Mouse (Mus musculus) limb, embryonic 10.5 days (tissue): Measurements from ENCODE around the gene Eomes. TPM values are rescaled to one million over a fixed set of nuclear protein-coding genes. Genes with fewer than 3 reads are reported as not detected.
A peak's percentile ranks its signal among the peaks of the same experiment; 100 is the strongest.

Experiments
- DNase-seq: peaks from one replicate; pipeline ENCODE4 v3.0.0-alpha.2; 2017; ENCODE audit warnings: low spot score
- H3K27ac ChIP-seq: fragments of 300-500 bp; sonication (generic); 2 replicates; pipeline ENCODE4 v1.5.1; 2016; ENCODE audit warnings: mild to moderate bottlenecking
- H3K27me3 ChIP-seq: fragments of 300-500 bp; sonication (generic); 2 replicates; pipeline ENCODE4 v1.6.1; 2016; ENCODE audit warnings: low read depth, mild to moderate bottlenecking; ENCODE audit not compliant: poor library complexity, severe bottlenecking
- H3K36me3 ChIP-seq: fragments of 300-500 bp; sonication (generic); 2 replicates; pipeline ENCODE4 v1.6.1; 2016; ENCODE audit warnings: mild to moderate bottlenecking, moderate library complexity
- H3K4me1 ChIP-seq: fragments of 300-500 bp; sonication (generic); 2 replicates; pipeline ENCODE4 v1.6.1; 2016
- H3K4me3 ChIP-seq: fragments of 300-500 bp; sonication (generic); 2 replicates; pipeline ENCODE4 v1.5.1; 2016; ENCODE audit warnings: mild to moderate bottlenecking, moderate library complexity
- H3K9me3 ChIP-seq: fragments of 300-500 bp; sonication (generic); replicated peaks from 2 replicates; pipeline ENCODE4 v1.6.1; 2016; ENCODE audit warnings: mild to moderate bottlenecking
- WGBS: fragments of 180-500 bp; shearing (Covaris S2); methylation state at CpG from one replicate; pipeline ENCODE4 v1.1.7; 2016; 5-methylcytosine and 5-hydroxymethylcytosine counted together
- polyA plus RNA-seq: library from polyadenylated mRNA; unstranded; fragments of >200 nt; fragmentation: Nextera tagmentation; extraction: Ambion mirVana; gene quantifications from 2 replicates; pipeline ENCODE4 v1.2.1, GENCODE M21; 2016

Gene Eomes
- 0.05 TPM in 1 of 2 replicates, not detected in the other for polyA plus RNA-seq

DNA sequence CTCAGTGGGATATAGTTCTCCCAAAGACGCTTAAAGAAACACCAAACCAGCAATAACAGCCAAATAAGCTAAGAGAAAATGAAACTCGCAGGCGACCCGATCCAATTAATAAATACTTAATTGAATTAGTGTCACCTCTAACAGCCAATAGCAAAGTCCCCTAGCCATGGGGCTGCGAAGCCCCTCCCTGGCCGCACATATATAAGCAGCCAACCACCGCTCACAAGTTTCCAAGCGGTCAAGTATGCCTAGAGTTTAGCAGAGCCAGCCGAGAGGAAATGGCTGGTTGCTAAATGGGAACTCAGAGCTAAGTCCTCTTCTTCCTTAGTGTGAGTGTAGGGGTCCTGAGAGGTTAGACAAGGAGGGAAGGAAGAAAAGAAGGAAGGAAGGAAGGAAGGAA lies at the start of gene Eomes:
Gene Eomes (plus strand): TSS at position 252 of the 400 bp plus-strand sequence.
- WGBS: 1% methylated on average over 9 of the region's 9 CpGs
- H3K9me3 ChIP-seq: no peaks in the 10 kb centered on the region
- H3K27ac ChIP-seq: peak within 1 kb of the TSS; percentile 30; the same call in 1 of the 2 replicates
- no peak for DNase-seq
- peaks cover 34% of the 10 kb centered on the region for H3K4me1 ChIP-seq
- H3K36me3 ChIP-seq: no peaks in the 10 kb centered on the region
- peak within 1 kb of the TSS; percentile 47 for H3K4me3 ChIP-seq
- peaks cover 97% of the 10 kb centered on the region for H3K27me3 ChIP-seq

DNA sequence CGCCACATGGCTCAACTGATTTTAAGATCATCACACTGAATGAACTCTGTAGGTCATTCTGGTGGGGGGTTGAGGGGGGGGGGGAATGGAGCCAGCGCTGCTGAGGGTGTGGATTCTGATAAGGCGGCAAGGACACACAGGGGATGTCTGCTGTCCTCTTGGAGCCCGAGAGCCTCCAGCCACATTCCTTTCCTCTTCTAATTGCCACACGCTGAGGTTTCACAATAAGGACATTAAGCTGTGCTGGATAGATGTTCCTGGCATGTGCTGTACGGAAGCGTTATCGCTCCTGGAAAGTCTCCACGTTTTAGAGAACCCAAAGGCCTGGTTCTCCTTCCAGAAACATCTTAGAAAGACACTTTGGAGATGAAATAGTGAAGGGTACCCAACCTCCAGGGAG lies 33.2 kb upstream of the Eomes start:
- Histone ChIP-seq H3K4me3 (no peak overlapping the region), H3K36me3 (no peaks in the 10 kb centered on the region), H3K27ac (no peak overlapping the region), H3K4me1 (no peaks in the 10 kb centered on the region), H3K9me3 (no peaks in the 10 kb centered on the region), H3K27me3 (no peaks in the 10 kb centered on the region)
- 47% methylated on average over 9 of the region's 9 CpGs for WGBS
- DNase-seq: no peak

DNA sequence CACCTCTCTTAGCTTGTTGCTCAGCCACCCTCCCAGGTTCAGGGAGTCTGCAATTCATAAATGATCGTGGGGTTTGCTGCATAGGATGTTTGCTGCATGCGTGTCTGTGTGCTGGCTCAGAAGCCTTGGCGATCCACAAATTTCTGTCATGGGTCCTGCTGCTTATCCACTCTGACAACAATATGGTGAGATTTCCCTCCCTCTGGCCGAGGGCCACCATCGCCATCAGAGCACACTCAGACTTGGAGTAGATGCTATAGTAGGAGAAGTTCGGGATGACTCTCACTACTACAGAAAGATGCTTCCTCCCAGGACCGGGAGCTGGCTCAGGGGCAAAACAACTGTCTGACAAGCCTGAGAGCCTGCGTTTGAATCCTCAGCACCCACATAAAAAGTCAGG lies 28.7 kb upstream of the Eomes start:
- Histone ChIP-seq H3K4me3 (no peak overlapping the region), H3K36me3 (no peaks in the 10 kb centered on the region), H3K27me3 (no peaks in the 10 kb centered on the region), H3K27ac (no peak overlapping the region), H3K4me1 (no peaks in the 10 kb centered on the region), H3K9me3 (no peaks in the 10 kb centered on the region)
- no peak for DNase-seq
- 85% methylated on average over 8 of the region's 8 CpGs for WGBS

DNA sequence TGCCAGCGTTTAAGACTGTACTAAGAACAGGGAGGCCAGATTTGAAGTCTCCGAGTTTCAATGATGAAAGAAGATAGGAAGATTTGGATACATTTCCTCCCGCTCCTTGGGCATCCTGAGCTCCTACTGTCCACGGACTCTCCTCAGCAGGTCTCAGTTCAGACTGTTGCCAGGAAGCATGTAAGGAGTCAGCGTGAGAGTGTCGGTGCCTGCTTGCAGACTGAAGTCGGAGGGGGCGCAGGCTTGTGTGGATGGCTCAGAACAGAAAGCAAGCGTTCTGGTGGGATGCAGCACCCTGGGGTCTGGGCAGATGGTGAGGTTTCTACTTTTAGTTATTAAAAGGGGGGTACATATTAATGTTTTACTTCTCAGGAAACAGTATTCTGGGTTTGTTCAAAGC lies 24.6 kb upstream of the Eomes start:
- peaks cover 2% of the 10 kb centered on the region; the same call in 1 of the 2 replicates for H3K4me1 ChIP-seq
- H3K9me3 ChIP-seq: no peaks in the 10 kb centered on the region
- WGBS: 56% methylated on average over 9 of the region's 9 CpGs
- DNase-seq: no peak
- H3K36me3 ChIP-seq: no peaks in the 10 kb centered on the region
- H3K27me3 ChIP-seq: 0 out of 2 replicates have a peak, but pooled peaks cover 8% of the 10 kb centered on the region
- peak overlapping the region; percentile 19; the same call in 1 of the 2 replicates for H3K4me3 ChIP-seq
- H3K27ac ChIP-seq: no peak overlapping the region

DNA sequence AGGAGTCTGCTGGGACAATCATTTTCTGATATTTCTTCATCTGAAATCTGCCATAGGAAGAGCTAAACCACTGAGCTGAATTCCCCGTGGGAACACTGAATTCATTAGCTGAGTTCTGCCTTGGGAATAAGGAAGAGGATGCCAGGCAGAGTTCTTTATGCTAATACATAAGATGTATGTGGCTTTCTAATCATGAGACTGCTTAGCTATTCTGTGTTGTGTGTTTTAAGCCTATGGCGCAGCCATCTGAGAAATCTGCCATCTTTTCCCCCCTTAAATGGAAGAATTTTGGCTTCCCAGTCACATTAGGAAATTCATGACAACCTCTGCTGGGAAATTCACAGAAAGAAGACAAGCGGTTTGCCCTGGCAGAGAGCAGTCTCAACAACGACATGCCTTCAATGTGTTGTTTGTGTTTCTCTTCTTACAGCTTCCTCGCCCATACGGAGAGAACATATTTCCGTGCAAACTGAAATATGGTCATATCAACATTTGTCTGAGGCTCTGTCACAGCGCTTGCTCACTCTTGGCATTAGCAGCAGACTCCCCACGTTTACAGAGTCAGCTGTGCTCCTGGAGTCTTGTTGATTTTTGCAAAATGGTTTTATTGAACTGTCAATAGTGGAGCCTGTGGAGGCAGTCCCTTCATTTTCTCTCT lies 22.7 kb upstream of the Eomes start:
- 74% methylated on average over 9 of the region's 9 CpGs for WGBS

DNA sequence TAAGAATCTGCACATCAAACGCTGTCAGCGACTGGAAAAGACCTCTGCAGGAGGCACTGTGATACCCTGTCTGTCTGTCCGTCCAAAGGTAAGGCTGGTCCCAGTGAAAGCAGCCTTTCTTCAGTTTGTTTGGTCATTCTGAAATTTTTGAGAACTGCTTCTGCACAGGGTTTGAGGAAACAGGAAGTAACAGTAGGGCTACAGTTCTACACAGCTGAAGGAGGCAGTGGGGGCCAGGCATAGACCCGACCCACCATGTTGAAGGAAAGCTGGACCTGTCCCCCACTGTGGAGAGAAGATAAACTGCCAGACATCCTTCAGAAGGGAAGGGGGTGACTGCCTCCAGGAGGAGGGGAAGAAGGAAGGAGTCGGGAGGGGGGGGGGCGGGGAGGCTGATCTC lies 21.6 kb upstream of the Eomes start:
- Histone ChIP-seq H3K27me3 (0 out of 2 replicates have a peak, but pooled peaks cover 8% of the 10 kb centered on the region), H3K4me3 (no peak overlapping the region), H3K36me3 (no peaks in the 10 kb centered on the region), H3K27ac (no peak overlapping the region), H3K4me1 (peaks cover 2% of the 10 kb centered on the region; the same call in 1 of the 2 replicates), H3K9me3 (no peaks in the 10 kb centered on the region)
- WGBS: 40% methylated on average over 6 of the region's 6 CpGs
- DNase-seq: no peak

More for the DNA sequence above, 22.7 kb upstream of the Eomes start:
- no peak for DNase-seq
- Histone ChIP-seq H3K4me3 (no peak overlapping the region), H3K4me1 (peaks cover 2% of the 10 kb centered on the region; the same call in 1 of the 2 replicates), H3K36me3 (no peaks in the 10 kb centered on the region), H3K27me3 (0 out of 2 replicates have a peak, but pooled peaks cover 8% of the 10 kb centered on the region), H3K27ac (no peak overlapping the region), H3K9me3 (no peaks in the 10 kb centered on the region)

DNA sequence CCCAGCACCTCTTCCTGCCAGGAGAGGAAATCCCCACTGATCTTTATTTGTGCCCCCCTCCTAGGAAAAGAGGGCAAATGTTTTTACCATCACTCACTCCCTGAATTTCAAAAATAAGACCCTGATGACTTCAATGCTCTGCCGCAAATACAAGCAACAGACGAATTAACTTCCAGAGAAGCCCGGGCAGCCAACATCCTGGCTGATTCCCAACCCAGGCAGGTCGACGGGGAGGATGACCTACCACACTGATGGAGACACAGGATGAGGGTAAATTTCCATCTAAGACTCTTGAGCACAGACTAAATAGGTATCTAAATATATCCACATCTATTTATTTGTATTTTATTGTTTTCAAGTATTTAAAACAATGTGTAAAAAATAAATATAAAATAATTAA lies 20.0 kb upstream of the Eomes start:
- no peak overlapping the region for H3K4me3 ChIP-seq

DNA sequence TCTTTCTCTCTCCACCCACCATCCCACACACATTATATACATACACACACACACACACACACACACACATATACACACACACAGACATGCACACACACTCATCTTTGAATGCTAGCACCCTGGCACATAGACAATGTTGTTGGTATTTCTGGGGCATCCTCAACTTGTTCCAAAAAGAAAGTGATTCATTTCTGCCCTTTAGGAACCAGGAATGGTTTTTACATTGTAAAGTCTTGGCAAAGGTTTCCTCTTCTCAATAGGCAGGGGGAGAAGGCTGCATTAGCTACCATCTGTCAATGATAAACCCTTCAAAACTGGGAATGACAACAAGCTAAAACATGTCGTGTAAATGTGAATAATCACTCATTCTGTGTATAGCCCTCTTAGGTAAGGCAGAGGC lies 14.0 kb upstream of the Eomes start:
- H3K4me1 ChIP-seq: peaks cover 7% of the 10 kb centered on the region
- H3K27me3 ChIP-seq: peaks cover 32% of the 10 kb centered on the region
- 85% methylated on average over 1 of the region's 1 CpGs for WGBS
- H3K36me3 ChIP-seq: no peaks in the 10 kb centered on the region
- H3K27ac ChIP-seq: no peak overlapping the region
- no peak overlapping the region for H3K4me3 ChIP-seq
- no peak for DNase-seq
- no peaks in the 10 kb centered on the region for H3K9me3 ChIP-seq

More for the DNA sequence above, 20.0 kb upstream of the Eomes start:
- 6% methylated on average over 5 of the region's 5 CpGs for WGBS
- peaks cover 2% of the 10 kb centered on the region; the same call in 1 of the 2 replicates for H3K4me1 ChIP-seq
- H3K27me3 ChIP-seq: peaks cover 8% of the 10 kb centered on the region; the same call in 1 of the 2 replicates
- no peak overlapping the region for H3K27ac ChIP-seq
- H3K9me3 ChIP-seq: no peaks in the 10 kb centered on the region
- no peak for DNase-seq
- no peaks in the 10 kb centered on the region for H3K36me3 ChIP-seq

DNA sequence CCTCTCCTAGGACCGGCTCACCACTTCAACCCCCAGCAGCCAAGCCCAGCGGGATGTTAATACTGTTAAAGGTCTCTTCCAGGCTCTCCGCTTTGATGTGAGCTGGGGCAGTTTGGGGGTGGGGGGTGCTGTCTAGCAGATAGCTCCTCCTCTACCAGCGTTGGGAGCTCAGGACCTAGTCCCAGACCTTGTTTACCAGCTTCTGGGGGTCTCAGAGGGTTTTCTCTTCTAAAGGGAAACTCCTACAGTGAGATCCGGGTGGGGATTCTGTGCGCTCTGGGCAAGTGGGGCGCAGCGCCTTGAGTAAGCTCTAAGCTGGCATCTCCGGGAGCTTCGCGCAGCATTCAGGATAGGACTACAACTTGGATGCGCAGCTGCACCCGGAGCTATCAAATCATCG lies 9.7 kb upstream of the Eomes start:
- 2% methylated on average over 14 of the region's 14 CpGs for WGBS
- Histone ChIP-seq H3K9me3 (no peaks in the 10 kb centered on the region), H3K4me3 (no peak overlapping the region), H3K27me3 (peaks cover 75% of the 10 kb centered on the region), H3K4me1 (peaks cover 19% of the 10 kb centered on the region), H3K36me3 (no peaks in the 10 kb centered on the region), H3K27ac (no peak overlapping the region)
- no peak for DNase-seq

DNA sequence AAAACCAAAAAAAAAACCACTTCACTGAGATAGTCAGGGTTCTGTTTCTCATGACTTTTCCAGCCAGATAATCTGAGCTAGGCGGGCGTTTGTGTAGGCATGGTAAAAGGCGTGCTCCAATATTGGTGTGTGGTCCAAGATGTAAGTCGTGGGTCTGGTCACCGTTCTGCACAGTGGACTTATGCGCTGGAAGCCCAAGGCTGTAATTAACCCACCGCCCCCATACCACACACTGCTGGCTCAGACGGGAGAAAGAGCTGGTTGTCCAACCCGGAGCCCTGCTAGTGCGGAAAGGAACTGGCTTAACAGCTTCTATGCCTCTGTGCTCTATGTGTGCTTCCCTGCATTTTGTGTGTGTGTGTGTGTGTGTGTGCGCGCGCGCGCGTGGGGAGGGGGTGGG lies 8.7 kb upstream of the Eomes start:
- Histone ChIP-seq H3K27me3 (peaks cover 81% of the 10 kb centered on the region), H3K4me1 (peaks cover 19% of the 10 kb centered on the region), H3K36me3 (no peaks in the 10 kb centered on the region), H3K27ac (no peak overlapping the region), H3K4me3 (no peak overlapping the region), H3K9me3 (no peaks in the 10 kb centered on the region)
- 15% methylated on average over 16 of the region's 16 CpGs for WGBS
- DNase-seq: no peak

DNA sequence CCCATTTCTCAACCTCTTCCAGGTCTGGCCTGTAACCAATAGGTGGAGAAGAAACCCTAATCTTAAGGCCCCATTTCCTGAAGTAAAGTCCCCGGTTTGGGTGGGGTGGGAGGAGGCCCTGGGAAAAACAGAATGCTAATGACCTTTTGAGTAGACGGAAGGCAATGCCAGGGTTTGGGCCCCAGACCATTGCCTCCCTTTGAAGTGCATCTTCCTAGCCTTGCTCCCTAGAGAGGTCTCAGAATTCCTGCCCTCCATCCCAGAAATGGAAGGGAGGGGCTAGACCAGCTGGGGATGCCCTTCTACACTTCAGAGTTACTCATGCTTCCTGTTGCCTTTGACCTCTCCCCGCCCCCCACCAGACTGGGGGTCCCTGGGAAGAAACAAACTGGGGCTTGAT lies 6.7 kb upstream of the Eomes start:
- no peak overlapping the region for H3K4me3 ChIP-seq
- no peaks in the 10 kb centered on the region for H3K36me3 ChIP-seq
- peaks cover 93% of the 10 kb centered on the region for H3K27me3 ChIP-seq
- no peak for DNase-seq
- H3K27ac ChIP-seq: no peak overlapping the region
- H3K4me1 ChIP-seq: peaks cover 19% of the 10 kb centered on the region
- H3K9me3 ChIP-seq: no peaks in the 10 kb centered on the region
- WGBS: 12% methylated on average over 3 of the region's 3 CpGs

DNA sequence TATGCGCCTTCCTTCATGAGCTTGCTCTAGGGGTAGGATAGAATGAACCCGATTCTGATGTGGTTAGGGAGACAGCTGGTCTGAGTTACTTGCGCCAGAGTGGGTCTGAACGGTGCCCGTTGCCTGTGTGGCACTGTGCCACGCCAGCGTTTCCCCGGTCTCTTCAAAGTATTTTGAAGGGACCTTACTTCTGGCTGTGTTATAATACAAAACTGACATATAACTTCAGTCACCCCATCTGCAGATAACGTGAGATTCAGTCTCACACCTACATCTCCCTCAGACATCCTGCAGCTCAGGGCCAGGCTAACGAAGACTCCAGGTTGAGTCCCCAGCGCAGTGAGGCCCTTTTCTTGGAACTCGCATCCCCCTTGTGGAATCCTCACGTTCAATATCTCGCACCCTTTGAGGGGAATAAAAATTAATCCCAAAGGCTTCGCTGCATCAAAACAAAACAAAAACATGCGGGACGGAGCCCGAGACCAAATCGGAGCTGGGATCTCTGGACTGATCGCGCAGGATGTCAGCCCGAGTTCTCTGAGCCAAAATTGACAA lies 1.7 kb upstream of the Eomes start:
- no peaks in the 10 kb centered on the region for H3K9me3 ChIP-seq
- peaks cover 37% of the 10 kb centered on the region for H3K4me1 ChIP-seq
- H3K36me3 ChIP-seq: no peaks in the 10 kb centered on the region
- peaks cover 97% of the 10 kb centered on the region for H3K27me3 ChIP-seq
- WGBS: 1% methylated on average over 22 of the region's 22 CpGs
- no peak overlapping the region for H3K27ac ChIP-seq
- DNase-seq: no peak
- peak overlapping the region; percentile 18 for H3K4me3 ChIP-seq

DNA sequence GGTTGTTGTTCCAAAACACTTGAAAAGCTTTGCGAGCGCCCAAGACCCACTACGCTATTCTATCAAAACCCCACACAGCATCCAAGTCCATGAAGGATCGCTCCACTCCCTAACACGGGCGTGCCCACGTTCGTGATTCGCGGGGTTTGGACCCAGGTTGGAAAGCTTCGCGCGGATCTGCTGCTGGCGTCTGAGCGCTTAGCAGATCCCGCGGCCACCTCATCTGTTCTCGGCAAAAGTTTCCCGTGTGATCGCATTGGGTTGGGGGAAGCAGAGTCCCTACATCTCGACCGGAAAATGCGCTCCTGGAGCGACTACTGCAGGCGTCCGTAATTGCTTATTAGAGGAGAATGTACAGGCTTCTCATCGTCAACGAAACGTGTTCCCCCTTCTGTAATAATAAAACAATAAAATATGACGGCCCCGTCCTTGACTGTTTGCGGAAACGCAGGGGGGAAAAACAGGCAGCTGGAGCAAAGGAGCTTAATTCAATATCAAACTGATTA lies 1.2 kb upstream of the Eomes start:
- H3K4me3 ChIP-seq: peak overlapping the region; percentile 18
- peak; percentile 68 for DNase-seq

More for the DNA sequence above, 1.2 kb upstream of the Eomes start:
- WGBS: under 1% methylated on average over 33 of the region's 33 CpGs
- Histone ChIP-seq H3K27ac (no peak overlapping the region), H3K9me3 (no peaks in the 10 kb centered on the region), H3K4me1 (peaks cover 34% of the 10 kb centered on the region), H3K36me3 (no peaks in the 10 kb centered on the region), H3K27me3 (peaks cover 97% of the 10 kb centered on the region)
